Mouse (Mus musculus) heart, adult 2 months (tissue): Measurements from ENCODE around the gene Actr5.

Experiments
- CTCF ChIP-seq: fragments of 200-600 bp; IDR thresholded peaks from 2 replicates; pipeline ENCODE4 v1.8.1; 2022; ENCODE audit warnings: antibody characterized with exemption, mild to moderate bottlenecking, moderate library complexity
- POLR2A ChIP-seq: fragments of 200-500 bp; IDR thresholded peaks from 2 replicates; pipeline ENCODE4 v1.6.1; 2011; ENCODE audit warnings: mild to moderate bottlenecking, low read depth, low read length, control low read depth; ENCODE audit not compliant: insufficient read depth

DNA sequence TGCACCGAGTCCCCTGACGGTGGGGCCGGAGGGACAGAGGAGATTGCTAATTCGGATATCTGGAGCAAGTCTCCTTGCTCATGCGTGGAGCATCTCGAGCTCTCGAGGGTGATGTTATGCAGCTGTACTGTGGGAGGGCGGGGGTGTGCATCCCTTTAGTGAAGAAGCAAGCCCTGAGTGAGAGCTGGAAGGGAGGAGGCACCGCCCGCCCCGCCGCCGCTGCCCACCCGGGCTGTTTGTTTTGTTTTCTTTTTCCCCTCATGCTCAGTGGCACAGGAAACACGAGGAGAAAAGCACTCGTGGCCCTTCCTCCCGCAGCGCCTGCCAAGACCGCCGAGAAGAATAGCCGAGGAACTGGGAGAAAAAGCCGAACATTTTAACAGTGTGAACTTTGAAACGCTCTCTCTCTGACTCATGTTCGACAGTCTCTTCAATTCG is 63.1 kb downstream of the Actr5 start:
- TF ChIP-seq CTCF (peak; percentile 14; the same call in 1 of the 2 replicates), POLR2A (no peak)
